Mouse (Mus musculus) MEL (cell line): ENCODE measurements around the gene Gm7138.

Experiments used
- CTCF ChIP-seq, 3 experiments: IDR thresholded peaks in 2 of 3; conservative IDR thresholded peaks in 1 of 3; 2 replicates each; pipeline ENCODE4 v1.5.1; 2011 to 2012; ENCODE audit warnings: low read length in 3 of 3, low read depth in 2 of 3, mild to moderate bottlenecking in 2 of 3, improper control_type of control experiment in 1 of 3, inconsistent platforms in 1 of 3, mixed read lengths in 1 of 3, moderate library complexity in 1 of 3; ENCODE audit not compliant: control insufficient read depth in 1 of 3, insufficient read depth in 1 of 3, poor library complexity in 1 of 3, severe bottlenecking in 1 of 3
- ZC3H11A ChIP-seq: IDR thresholded peaks from 2 replicates; pipeline ENCODE4 v1.6.1; 2012; ENCODE audit warnings: low read depth, mild to moderate bottlenecking, inconsistent platforms, low read length, improper control_type of control experiment

GRCm38 (mm10) chr10:77794976-77795375 is 18.2 kb upstream of the Gm7138 start, which contains the start of gene Gm9639:
- TF ChIP-seq CTCF (IDR thresholded peaks at IDR 0.05 in 2 of 3, conservative IDR thresholded peaks at IDR 0.05 in 1 of 3; ENCODE audit: control insufficient read depth in 1 of 3, insufficient read depth in 1 of 3, low read depth in 2 of 3, low read length in 3 of 3, poor library complexity in 1 of 3, severe bottlenecking in 1 of 3) (no peak), ZC3H11A (no peak)
